Mouse (Mus musculus): Measurements from ENCODE around the gene Cyp1a2.

DNA sequence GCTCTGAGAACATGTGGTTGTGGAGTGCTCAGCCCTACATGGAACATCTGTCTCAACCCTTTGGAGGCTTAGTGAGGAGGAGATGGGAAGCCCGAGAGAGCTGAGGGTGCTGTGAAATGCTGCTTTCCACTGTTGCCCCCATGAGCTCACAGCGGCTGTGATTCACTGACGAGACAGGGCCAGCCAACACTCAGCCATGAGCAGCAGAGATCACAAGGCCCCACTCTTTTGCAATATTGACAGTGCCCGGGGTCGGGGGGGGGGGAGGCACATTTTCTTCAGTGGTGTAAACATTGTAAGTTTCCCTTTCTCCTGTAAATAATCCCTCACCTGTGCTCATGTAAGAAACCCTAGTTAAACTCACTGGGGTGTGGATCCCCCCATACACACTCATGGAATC lies 12.0 kb downstream of the Cyp1a2 start:
- no peak for TF ChIP-seq EP300 (IDR thresholded peaks at IDR 0.05)
- no peak for TF ChIP-seq CTCF (IDR thresholded peaks at IDR 0.05)
